Mouse (Mus musculus) thymus, adult 18-20 months (tissue): Measurements from ENCODE around the gene Prdm16.

ENCODE experiments used
- DNase-seq, 2 experiments: peaks; one replicate each; pipeline ENCODE4 v3.0.0; 2022; ENCODE audit warnings: mixed read lengths in 2 of 2

Prdm16 gene

GRCm38 (mm10) chr4:154472569-154472968, 164.1 kb downstream of the Prdm16 start:
- no peak for DNase-seq

- no peak for DNase-seq
Measured at GRCm38 (mm10) chr4:154471447-154472101, 165.1 kb downstream of the Prdm16 start.

GRCm38 (mm10) chr4:154466305-154466704, 170.4 kb downstream of the Prdm16 start:
- DNase-seq, result no peak

- no peak for DNase-seq
Measured at GRCm38 (mm10) chr4:154465123-154465522, 171.6 kb downstream of the Prdm16 start.

- DNase-seq, result no peak
Measured at GRCm38 (mm10) chr4:154460021-154460420, 176.7 kb downstream of the Prdm16 start.

- no peak for DNase-seq
Measured at GRCm38 (mm10) chr4:154457756-154458155, 178.9 kb downstream of the Prdm16 start.

GRCm38 (mm10) chr4:154456265-154456822, 180.3 kb downstream of the Prdm16 start:
- no peak for DNase-seq

- DNase-seq, result no peak
Measured at GRCm38 (mm10) chr4:154450441-154450840, 186.2 kb downstream of the Prdm16 start.

- DNase-seq, result no peak
Measured at GRCm38 (mm10) chr4:154450036-154450435, 186.6 kb downstream of the Prdm16 start.

GRCm38 (mm10) chr4:154449343-154449742, 187.3 kb downstream of the Prdm16 start:
- no peak for DNase-seq

- no peak for DNase-seq
Measured at GRCm38 (mm10) chr4:154445721-154446120, 191.0 kb downstream of the Prdm16 start.

GRCm38 (mm10) chr4:154442645-154443304, 193.9 kb downstream of the Prdm16 start:
- no peak for DNase-seq

GRCm38 (mm10) chr4:154439455-154440052, 197.1 kb downstream of the Prdm16 start:
- no peak for DNase-seq

- DNase-seq, result no peak
Measured at GRCm38 (mm10) chr4:154438610-154439009, 198.1 kb downstream of the Prdm16 start.

GRCm38 (mm10) chr4:154429770-154430169, 206.9 kb downstream of the Prdm16 start:
- no peak for DNase-seq

GRCm38 (mm10) chr4:154426901-154427300, 209.8 kb downstream of the Prdm16 start:
- DNase-seq, result no peak

- DNase-seq, result no peak
Measured at GRCm38 (mm10) chr4:154425284-154425683, 211.4 kb downstream of the Prdm16 start.

- no peak for DNase-seq
Measured at GRCm38 (mm10) chr4:154424681-154425080, 212.0 kb downstream of the Prdm16 start.

GRCm38 (mm10) chr4:154422431-154422913, 214.2 kb downstream of the Prdm16 start:
- no peak for DNase-seq

GRCm38 (mm10) chr4:154420749-154421148, 215.9 kb downstream of the Prdm16 start:
- DNase-seq, result no peak

- DNase-seq, result no peak
Measured at GRCm38 (mm10) chr4:154419766-154420165, 216.9 kb downstream of the Prdm16 start.

GRCm38 (mm10) chr4:154418993-154419392, 217.7 kb downstream of the Prdm16 start:
- DNase-seq, result no peak

- no peak for DNase-seq
Measured at GRCm38 (mm10) chr4:154418327-154418744, 218.3 kb downstream of the Prdm16 start.

GRCm38 (mm10) chr4:154416728-154417127, 219.9 kb downstream of the Prdm16 start:
- no peak for DNase-seq
